ENCODE assay signal across 7 mouse cellular contexts in the genomic region with DNA sequence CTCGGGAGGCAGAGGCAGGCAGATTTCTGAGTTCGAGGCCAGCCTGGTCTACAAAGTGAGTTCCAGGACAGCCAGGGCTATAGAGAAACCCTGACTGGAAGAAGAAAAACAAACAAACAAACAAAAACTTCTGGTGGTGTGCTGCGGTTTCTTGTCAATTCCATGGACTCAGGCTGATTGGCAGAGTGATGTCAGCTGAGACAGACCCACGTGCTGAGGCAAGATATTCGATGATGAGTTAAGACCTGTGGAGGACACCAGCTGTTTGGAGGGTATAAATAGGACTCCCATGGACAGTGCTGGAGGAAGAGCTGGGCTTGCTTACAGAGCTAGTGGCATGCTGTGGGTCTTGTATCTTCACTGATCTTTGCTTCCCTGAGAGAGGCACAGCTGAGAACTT. TPM values are rescaled to one million over a fixed set of nuclear protein-coding genes. Genes with fewer than 3 reads are reported as not detected.
DNase-seq lines count a peak whose midpoint lies in the region; ATAC-seq and TF ChIP-seq lines count a peak whose summit lies in the region.
"Not testable (repeated sequence)": the region's sequence is repeated elsewhere in the genome, so short reads cannot be mapped to it uniquely, and the experiment has no call there.

A gene (plus strand): TSS at position 301 of the 400 bp plus-strand sequence.

- H3K4me2 ChIP-seq in forebrain, embryonic 14.5 days (ENCODE audit: low read length); heart, embryonic 14.5 days (ENCODE audit: low read length); hindbrain, postnatal 0 days (ENCODE audit: low read depth, low read length); liver, embryonic 15.5 days: not testable (repeated sequence)

- not testable (repeated sequence) for H3K27me3 ChIP-seq in forebrain, embryonic 14.5 days (replicated peaks; ENCODE audit: control insufficient read depth, insufficient read depth, low read length); heart, embryonic 14.5 days (ENCODE audit: control insufficient read depth, insufficient read depth, low read length); hindbrain, postnatal 0 days (ENCODE audit: insufficient read depth, low read length); liver, embryonic 15.5 days

- 90% methylated on average over 5 of the region's 5 CpGs for WGBS in forebrain, embryonic 14.5 days
- 77% methylated on average over 5 of the region's 5 CpGs for WGBS in heart, embryonic 14.5 days
- 85% methylated on average over 5 of the region's 5 CpGs for WGBS in hindbrain, postnatal 0 days
- 59% methylated on average over 5 of the region's 5 CpGs for WGBS in liver, embryonic 15.5 days (ENCODE audit: insufficient replicate concordance)

- not testable (repeated sequence) for ATAC-seq in forebrain, embryonic 14.5 days; heart, embryonic 14.5 days (ENCODE audit: insufficient number of reproducible peaks, insufficient read depth, low FRiP score, low read depth); hindbrain, postnatal 0 days; liver, embryonic 15.5 days (ENCODE audit: insufficient read depth); monocyte, adult 5-6 weeks (replicated peaks; ENCODE audit: insufficient number of reproducible peaks, low FRiP score, low TSS enrichment, poor library complexity, severe bottlenecking)

- TF ChIP-seq CTCF in brain, embryonic 14.5 days (IDR thresholded peaks at IDR 0.05; ENCODE audit: borderline replicate concordance, extremely low read depth, insufficient read depth, insufficient read length); hindbrain, postnatal 0 days (IDR thresholded peaks at IDR 0.05; ENCODE audit: low read depth): not testable (repeated sequence)

- not testable (repeated sequence) for H3K9me3 ChIP-seq in forebrain, embryonic 14.5 days (replicated peaks; ENCODE audit: control insufficient read depth, low read length); heart, embryonic 14.5 days (ENCODE audit: control insufficient read depth, low read length); hindbrain, postnatal 0 days (ENCODE audit: low read length); liver, embryonic 15.5 days (replicated peaks)

- not testable (repeated sequence) for TF ChIP-seq POLR2A in brain, embryonic 14.5 days (IDR thresholded peaks at IDR 0.05; ENCODE audit: borderline replicate concordance, extremely low read depth, insufficient read depth, insufficient read length, poor library complexity, severe bottlenecking)

- H3K9ac ChIP-seq in forebrain, embryonic 14.5 days (ENCODE audit: low read length); heart, embryonic 14.5 days (ENCODE audit: low read length); hindbrain, postnatal 0 days (replicated peaks; ENCODE audit: low read length); liver, embryonic 15.5 days: not testable (repeated sequence)

- H3K4me1 ChIP-seq in forebrain, embryonic 14.5 days (ENCODE audit: control insufficient read depth, insufficient read depth, low read length); heart, embryonic 14.5 days (ENCODE audit: control insufficient read depth in 2 of 2, insufficient read depth in 2 of 2, low read length in 2 of 2); hindbrain, postnatal 0 days (ENCODE audit: insufficient read depth, low read length): not testable (repeated sequence)
- H3K4me1 ChIP-seq in liver, embryonic 15.5 days (replicated peaks): peaks cover 12% of the 10 kb centered on the region

- H3K36me3 ChIP-seq in forebrain, embryonic 14.5 days (ENCODE audit: control insufficient read depth, insufficient read depth, low read length); heart, embryonic 14.5 days (ENCODE audit: control insufficient read depth, insufficient read depth, low read length); hindbrain, postnatal 0 days (ENCODE audit: insufficient read depth, low read length); liver, embryonic 15.5 days (replicated peaks): not testable (repeated sequence)

- not testable (repeated sequence) for H3K27ac ChIP-seq in forebrain, embryonic 14.5 days (ENCODE audit: low read depth, low read length); heart, embryonic 14.5 days (replicated peaks in 1 of 2; ENCODE audit: control insufficient read depth in 1 of 2, insufficient read depth in 1 of 2, low read depth in 2 of 2, low read length in 2 of 2); hindbrain, postnatal 0 days; liver, embryonic 15.5 days (replicated peaks)

- DNase-seq in brain, embryonic 14.5 days (ENCODE audit: low read depth); forebrain, embryonic 14.5 days (ENCODE audit: low spot score); hindbrain, postnatal 0 days (ENCODE audit: low spot score); left cerebral cortex, adult 18-20 months (ENCODE audit: low spot score in 2 of 2): not testable (repeated sequence)

- H3K4me3 ChIP-seq in forebrain, embryonic 14.5 days (ENCODE audit: low read depth, low read length); heart, embryonic 14.5 days (ENCODE audit: control insufficient read depth in 1 of 2, insufficient read depth in 1 of 2, low read depth in 1 of 2, low read length in 2 of 2); hindbrain, postnatal 0 days (ENCODE audit: low read length); liver, embryonic 15.5 days (replicated peaks): not testable (repeated sequence)

RNA-seq across cellular contexts. Expression of the gene that starts here (rescaled TPM):
- 17.6 and 18.6 TPM in 2 replicates for polyA plus RNA-seq in brain, embryonic 14.5 days (2012; rRNA removed)
- polyA plus RNA-seq in forebrain, embryonic 14.5 days (2014; fragmentation: Nextera tagmentation; extraction: Ambion mirVana): 18.2 and 20.5 TPM in 2 replicates
- polyA plus RNA-seq in heart, embryonic 14.5 days (2014; fragmentation: Nextera tagmentation; extraction: Ambion mirVana): 26.7 and 30.3 TPM in 2 replicates
- total RNA-seq in hindbrain, postnatal 0 days (2014; rRNA removed): 23.8 and 33.8 TPM in 2 replicates
- 13.7 and 14.9 TPM in 2 replicates for polyA plus RNA-seq in hindbrain, postnatal 0 days (2015; fragmentation: Nextera tagmentation; extraction: Ambion mirVana)
- 10 to 100 TPM; 25.1 to 28.4 TPM for total RNA-seq in left cerebral cortex, adult 18-20 months (2021)
- 10.2 and 10.8 TPM in 2 replicates for polyA plus RNA-seq in liver, embryonic 15.5 days (2015; fragmentation: Nextera tagmentation; extraction: Ambion mirVana)
- 28.5 to 43.1 TPM (median 32.7 TPM) in 3 replicates for total RNA-seq in monocyte, adult 5-6 weeks (2017)
